Mouse (Mus musculus): Measurements from ENCODE around the gene Gstt4.
A peak's percentile ranks its signal among the peaks of the same experiment; 100 is the strongest.

DNA sequence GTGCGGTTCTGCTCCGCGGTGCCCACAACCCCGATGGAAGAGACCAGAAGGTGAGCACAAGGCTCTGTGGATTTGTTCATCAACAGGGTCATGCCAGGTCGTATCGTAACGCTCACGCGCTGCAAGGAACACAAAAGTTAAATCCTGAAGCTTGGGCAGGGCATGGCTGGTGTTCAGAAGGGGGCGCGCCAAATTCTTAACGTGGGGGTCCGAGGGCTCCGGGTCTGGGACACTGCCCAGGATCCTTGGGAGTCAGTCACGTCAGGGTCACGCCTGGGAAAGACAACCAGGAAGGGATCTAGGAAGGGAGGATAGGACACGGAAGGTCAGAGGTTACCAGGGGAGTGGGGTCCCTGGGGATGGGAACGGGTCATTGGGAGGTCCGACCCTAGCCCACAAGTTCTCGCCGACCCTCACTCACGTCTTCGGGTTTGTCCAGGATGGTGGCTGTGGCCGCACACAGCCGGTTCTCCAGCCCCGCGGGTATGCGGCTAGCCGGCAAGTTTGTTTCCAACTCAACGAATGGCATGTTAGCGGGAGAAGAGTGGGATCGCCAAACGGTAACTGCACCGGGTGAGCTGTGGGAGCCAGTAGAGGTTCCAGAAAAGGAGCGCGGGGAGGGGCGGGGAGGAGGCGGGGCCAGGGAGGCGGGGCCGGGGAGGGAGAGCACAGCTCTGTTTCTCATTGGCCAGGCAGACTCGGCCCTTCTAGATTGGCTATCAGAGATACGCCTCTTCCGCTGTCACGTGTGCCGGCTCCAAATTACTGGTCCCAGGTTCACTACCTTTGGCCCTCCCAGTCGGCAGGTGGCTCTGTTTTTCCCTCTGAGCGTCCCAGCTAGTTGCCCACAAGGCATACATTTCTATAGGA is 49.3 kb downstream of the Gstt4 start, which contains the start of gene Ddt:
- TF ChIP-seq CTCF (IDR thresholded peaks at IDR 0.05 in 2 of 3, conservative IDR thresholded peaks at IDR 0.05 in 1 of 3; ENCODE audit: control insufficient read depth in 1 of 3, insufficient read depth in 1 of 3, low read depth in 2 of 3, low read length in 3 of 3, poor library complexity in 1 of 3, severe bottlenecking in 1 of 3) (peak; percentile 23 to 78 (median 67); a peak in 5 of 6 replicates), UBTF (IDR thresholded peaks at IDR 0.05; ENCODE audit: borderline replicate concordance, insufficient read depth, low read depth, low read length) (no peak), ZNF384 (IDR thresholded peaks at IDR 0.05; ENCODE audit: low read depth, low read length) (peak; percentile 28; the same call in 1 of the 2 replicates), EP300 (IDR thresholded peaks at IDR 0.05; ENCODE audit: low read depth in 1 of 2, low read length in 2 of 2) (no peak; a peak in 1 of 4 replicates), ZC3H11A (IDR thresholded peaks at IDR 0.05; ENCODE audit: low read depth, low read length) (0 out of 2 replicates have a peak, but pooled peaks have one; percentile 11), NRF1 (IDR thresholded peaks at IDR 0.05; ENCODE audit: insufficient read depth, low read depth, low read length, poor library complexity, severe bottlenecking) (no peak), POLR2A (IDR thresholded peaks at IDR 0.05; ENCODE audit: control insufficient read depth in 1 of 2, insufficient read depth in 1 of 2, low read depth in 1 of 2, low read length in 2 of 2, poor library complexity in 1 of 2) (peak; percentile 74 to 89), MEF2A (IDR thresholded peaks at IDR 0.05; ENCODE audit: extremely low read depth, insufficient replicate concordance, low read depth, low read length, poor library complexity, severe bottlenecking) (no peak), E2F4 (IDR thresholded peaks at IDR 0.05; ENCODE audit: borderline replicate concordance, low read depth, low read length) (peak; percentile 41; the same call in 1 of the 2 replicates), TCF12 (IDR thresholded peaks at IDR 0.05; ENCODE audit: low read depth, low read length) (0 out of 2 replicates have a peak, but pooled peaks have one; percentile 44), GATA1 (IDR thresholded peaks at IDR 0.05; ENCODE audit: low read depth, low read length) (peak; percentile 9; the same call in 1 of the 2 replicates), TAL1 (IDR thresholded peaks at IDR 0.05; ENCODE audit: low read length) (no peak)
